Mouse (Mus musculus): ENCODE data around the gene Erich3.

GRCm38 (mm10) chr3:154628284-154628683, 35.4 kb upstream of the Erich3 start:
- TF ChIP-seq CTCF (IDR thresholded peaks at IDR 0.05; ENCODE audit: low read depth) (no peak), EP300 (IDR thresholded peaks at IDR 0.05; ENCODE audit: low read depth) (no peak)

Measured in heart, postnatal 0 days (tissue).